Mouse (Mus musculus) kidney, postnatal 0 days (tissue): Measurements from ENCODE around the gene Trem3. TPM values are rescaled to one million over a fixed set of nuclear protein-coding genes. Genes with fewer than 3 reads are reported as not detected.

Experiments
- ATAC-seq: fragments of 200-750 bp; cut with Nextera tagmentation; replicated peaks from 2 replicates; pipeline ENCODE4 v1.8.0; 2017; ENCODE audit warnings: low read depth, moderate number of reproducible peaks, moderate TSS enrichment, moderate library complexity; ENCODE audit not compliant: low FRiP score
- DNase-seq: peaks from one replicate; pipeline ENCODE4 v3.0.0-alpha.2; 2016; ENCODE audit warnings: low spot score
- H3K27ac ChIP-seq: fragments of 300-500 bp; sonication (generic); 2 replicates; pipeline ENCODE4 v1.5.1; 2014; ENCODE audit warnings: mild to moderate bottlenecking
- H3K27me3 ChIP-seq: fragments of 300-500 bp; sonication (generic); 2 replicates; pipeline ENCODE4 v1.6.1; 2014; ENCODE audit warnings: low read length, mixed read lengths; ENCODE audit not compliant: insufficient read depth
- H3K36me3 ChIP-seq: fragments of 300-500 bp; sonication (generic); 2 replicates; pipeline ENCODE4 v1.6.1; 2014; ENCODE audit warnings: low read length, mixed read lengths; ENCODE audit not compliant: insufficient read depth
- H3K4me1 ChIP-seq: fragments of 300-500 bp; sonication (generic); replicated peaks from 2 replicates; pipeline ENCODE4 v1.6.1; 2014; ENCODE audit warnings: antibody characterized with exemption, low read length, mixed read lengths; ENCODE audit not compliant: insufficient read depth
- H3K4me2 ChIP-seq: fragments of 300-500 bp; sonication (generic); 2 replicates; pipeline ENCODE4 v1.6.1; 2014; ENCODE audit warnings: mild to moderate bottlenecking, low read length, moderate library complexity, mixed read lengths
- H3K4me3 ChIP-seq: fragments of 300-500 bp; sonication (generic); replicated peaks from 2 replicates; pipeline ENCODE4 v1.5.1; 2014; ENCODE audit warnings: low read depth, low read length
- H3K9ac ChIP-seq: fragments of 300-500 bp; sonication (generic); 2 replicates; pipeline ENCODE4 v1.6.1; 2014; ENCODE audit warnings: low read depth, low read length
- H3K9me3 ChIP-seq: fragments of 300-500 bp; sonication (generic); replicated peaks from 2 replicates; pipeline ENCODE4 v1.6.1; 2016; ENCODE audit warnings: low read length, inconsistent platforms, mixed read lengths
- CTCF ChIP-seq: IDR thresholded peaks from 2 replicates; pipeline ENCODE4 v1.5.1; 2016; ENCODE audit warnings: antibody characterized with exemption, low read depth, mild to moderate bottlenecking, moderate library complexity
- WGBS: fragments of 180-500 bp; shearing (Covaris S2); extraction: QIAGEN DNeasy Blood & Tissue Kit; methylation state at CpG from one replicate; pipeline ENCODE4 v1.1.7; 2014; 5-methylcytosine and 5-hydroxymethylcytosine counted together
- polyA plus RNA-seq: library from polyadenylated mRNA; unstranded; fragments of >200 nt; fragmentation: Nextera tagmentation; extraction: Ambion mirVana; gene quantifications from 2 replicates; pipeline ENCODE4 v1.2.1, GENCODE M21; 2015

The Trem3 gene
- polyA plus RNA-seq, result 0.16 and 0.32 TPM in 2 replicates

DNA sequence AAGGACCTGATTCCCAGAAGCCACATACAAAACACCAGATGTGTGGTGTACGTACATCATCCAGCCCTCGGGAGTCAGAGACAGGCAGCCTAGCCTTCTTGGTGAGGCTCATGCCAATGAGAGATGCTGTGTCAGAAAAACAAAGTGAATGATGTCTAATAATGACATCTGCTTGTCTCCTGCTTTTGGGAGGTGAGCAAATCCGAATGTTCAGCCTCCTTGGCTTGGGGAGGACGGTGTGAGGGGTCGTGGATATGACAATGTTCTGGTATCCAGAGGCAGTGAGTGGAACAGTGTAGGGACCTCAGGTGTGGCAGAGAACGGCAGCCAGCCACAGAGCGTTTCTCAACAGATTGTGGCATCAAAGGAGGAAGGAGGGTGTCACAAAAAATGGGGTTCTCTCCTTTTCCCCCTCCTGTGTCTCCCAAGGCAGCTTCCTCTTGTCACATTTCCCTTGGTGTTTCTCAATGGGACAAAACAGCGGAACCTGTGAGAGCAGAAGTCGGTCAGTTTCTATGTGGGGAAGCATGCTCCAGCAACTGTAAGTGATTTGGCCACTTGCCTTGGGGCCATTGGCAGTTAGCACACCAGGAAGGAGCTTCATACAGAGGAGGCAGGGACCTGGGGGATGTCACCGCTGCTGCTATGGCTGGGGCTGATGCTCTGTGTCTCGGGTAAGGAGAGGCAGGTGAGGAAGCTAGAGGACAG, at the start of gene Trem3:
Gene Trem3, plus strand, starts transcription at position 557 of the 708 bp plus-strand sequence.
- no peak within 1 kb of the TSS for H3K27ac ChIP-seq
- no peak within 1 kb of the TSS for H3K4me3 ChIP-seq
- H3K4me2 ChIP-seq, result no peak within 1 kb of the TSS
- no peak for DNase-seq
- no peaks in the 10 kb centered on the region for H3K27me3 ChIP-seq
- H3K9ac ChIP-seq, result no peak within 1 kb of the TSS
- H3K9me3 ChIP-seq, result no peaks in the 10 kb centered on the region
- ATAC-seq, result no peak
- TF ChIP-seq CTCF, result no peak
- no peaks in the 10 kb centered on the region for H3K4me1 ChIP-seq
- WGBS, result 69% methylated on average over 11 of the region's 11 CpGs
- H3K36me3 ChIP-seq, result no peaks in the 10 kb centered on the region

GRCm38 (mm10) chr17:48203086-48203485, 44.5 kb upstream of the Trem3 start:
- 97% methylated on average over 12 of the region's 12 CpGs for WGBS
- TF ChIP-seq CTCF, result no peak
- DNase-seq, result no peak

GRCm38 (mm10) chr17:48212596-48212995, 35.0 kb upstream of the Trem3 start:
- WGBS, result 93% methylated on average over 12 of the region's 12 CpGs
- H3K9me3 ChIP-seq, result no peaks in the 10 kb centered on the region
- no peaks in the 10 kb centered on the region for H3K4me1 ChIP-seq
- no peaks in the 10 kb centered on the region for H3K36me3 ChIP-seq
- no peaks in the 10 kb centered on the region for H3K27me3 ChIP-seq
- no peak for TF ChIP-seq CTCF
- H3K4me2 ChIP-seq, result no peak overlapping the region
- H3K4me3 ChIP-seq, result no peak overlapping the region
- ATAC-seq (no peak), DNase-seq (no peak)
- H3K27ac ChIP-seq, result no peak overlapping the region
- H3K9ac ChIP-seq, result no peak overlapping the region

More at GRCm38 (mm10) chr17:48203086-48203485, 44.5 kb upstream of the Trem3 start:
- H3K4me2 ChIP-seq, result no peak overlapping the region
- H3K9me3 ChIP-seq, result peaks cover 5% of the 10 kb centered on the region
- no peak overlapping the region for H3K27ac ChIP-seq
- H3K9ac ChIP-seq, result no peak overlapping the region
- no peaks in the 10 kb centered on the region for H3K27me3 ChIP-seq
- no peaks in the 10 kb centered on the region for H3K4me1 ChIP-seq
- no peak overlapping the region for H3K4me3 ChIP-seq
- no peaks in the 10 kb centered on the region for H3K36me3 ChIP-seq
- ATAC-seq, result no peak

- no peak overlapping the region for H3K4me3 ChIP-seq
- no peak overlapping the region for H3K27ac ChIP-seq
- no peak for DNase-seq
- no peak overlapping the region for H3K4me2 ChIP-seq
- no peaks in the 10 kb centered on the region for H3K36me3 ChIP-seq
- TF ChIP-seq CTCF, result no peak
- no peaks in the 10 kb centered on the region for H3K27me3 ChIP-seq
- 67% methylated on average over 5 of the region's 5 CpGs for WGBS
- no peaks in the 10 kb centered on the region for H3K4me1 ChIP-seq
- no peak overlapping the region for H3K9ac ChIP-seq
- H3K9me3 ChIP-seq, result no peaks in the 10 kb centered on the region
- no peak for ATAC-seq
Observed at GRCm38 (mm10) chr17:48213511-48213910, 34.1 kb upstream of the Trem3 start.

- Histone ChIP-seq H3K27me3 (no peaks in the 10 kb centered on the region), H3K4me1 (no peaks in the 10 kb centered on the region), H3K27ac (no peak overlapping the region), H3K9me3 (no peaks in the 10 kb centered on the region), H3K9ac (no peak overlapping the region), H3K4me2 (no peak overlapping the region), H3K4me3 (no peak overlapping the region), H3K36me3 (no peaks in the 10 kb centered on the region)
- WGBS, result 86% methylated on average over 1 of the region's 1 CpGs
- ATAC-seq (no peak), DNase-seq (no peak)
- no peak for TF ChIP-seq CTCF
Observed at GRCm38 (mm10) chr17:48215429-48215828, 32.1 kb upstream of the Trem3 start.

DNA sequence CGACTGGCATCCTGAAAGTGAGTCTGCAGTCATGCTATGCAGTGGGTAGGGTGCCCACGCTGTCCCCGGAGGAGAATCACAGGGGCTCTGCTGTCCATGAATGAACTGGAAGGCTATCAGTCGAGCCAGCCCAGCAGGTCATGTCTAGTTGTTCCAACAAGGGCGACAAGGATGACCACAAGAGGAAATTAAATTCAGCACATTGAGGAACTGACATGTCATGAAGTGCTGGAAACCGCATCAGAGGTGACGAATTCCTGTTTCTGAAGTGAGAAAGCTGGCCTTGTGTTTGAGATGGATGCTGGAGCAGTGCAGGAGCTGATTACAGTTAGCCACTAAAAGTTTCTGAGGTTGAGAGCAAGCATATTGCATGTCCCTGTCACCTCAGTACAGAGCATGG, 16.9 kb upstream of the Trem3 start:
- no peaks in the 10 kb centered on the region for H3K4me1 ChIP-seq
- no peak for ATAC-seq
- no peak for TF ChIP-seq CTCF
- no peak overlapping the region for H3K4me2 ChIP-seq
- no peak overlapping the region for H3K9ac ChIP-seq
- no peaks in the 10 kb centered on the region for H3K9me3 ChIP-seq
- no peak for DNase-seq
- WGBS, result 77% methylated on average over 7 of the region's 7 CpGs
- H3K4me3 ChIP-seq, result no peak overlapping the region
- H3K36me3 ChIP-seq, result no peaks in the 10 kb centered on the region
- H3K27me3 ChIP-seq, result no peaks in the 10 kb centered on the region
- H3K27ac ChIP-seq, result no peak overlapping the region
